Mouse (Mus musculus): ENCODE data around the gene Elovl5. TPM values are rescaled to one million over a fixed set of nuclear protein-coding genes. Genes with fewer than 3 reads are reported as not detected.
A peak's percentile ranks its signal among the peaks of the same experiment; 100 is the strongest.

Elovl5 gene
- polyA plus RNA-seq, 1 experiment from 2014 or later, result 64.3 TPM

GRCm38 (mm10) chr9:77961350-77961749 lies 44.2 kb downstream of the Elovl5 start:
- Histone ChIP-seq H3K4me3 (no peak overlapping the region), H3K4me2 (no peak overlapping the region), H3K27ac (no peak overlapping the region), H3K9me3 (no peaks in the 10 kb centered on the region), H3K9ac (no peak overlapping the region), H3K36me3 (peaks cover 14% of the 10 kb centered on the region; the same call in 1 of the 2 replicates), H3K27me3 (no peaks in the 10 kb centered on the region), H3K4me1 (peaks cover 10% of the 10 kb centered on the region; the same call in 1 of the 2 replicates)
- no peak for ATAC-seq (ENCODE audit: insufficient number of reproducible peaks, low FRiP score, low TSS enrichment, low read depth)
- 79% methylated on average over 6 of the region's 6 CpGs for WGBS

DNA sequence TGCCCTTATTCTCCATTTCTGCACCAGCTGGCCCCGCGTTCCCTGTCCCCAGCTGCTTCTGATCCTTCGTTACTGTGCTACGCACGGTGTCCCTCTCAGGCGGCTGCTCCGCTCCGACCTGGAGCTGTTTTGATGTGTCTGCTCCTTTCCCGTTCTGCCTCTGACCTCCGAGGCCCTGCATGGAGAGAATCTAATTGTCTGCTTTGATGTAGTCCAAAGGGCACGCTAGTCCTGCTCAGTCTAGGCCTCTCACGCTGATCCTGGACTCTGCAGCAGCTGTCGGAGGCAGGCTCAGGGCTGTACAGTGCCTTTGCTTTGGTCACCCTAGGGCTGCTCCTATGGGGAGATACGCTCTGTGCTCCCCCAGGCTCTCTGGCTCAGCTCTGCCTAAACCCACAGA lies 46.9 kb downstream of the Elovl5 start:
- Histone ChIP-seq H3K9me3 (no peaks in the 10 kb centered on the region), H3K4me1 (peaks cover 12% of the 10 kb centered on the region; the same call in 1 of the 2 replicates), H3K4me2 (no peak overlapping the region), H3K27me3 (no peaks in the 10 kb centered on the region), H3K27ac (no peak overlapping the region), H3K4me3 (no peak overlapping the region), H3K9ac (no peak overlapping the region), H3K36me3 (peaks cover 12% of the 10 kb centered on the region; the same call in 1 of the 2 replicates)
- no peak for ATAC-seq (ENCODE audit: insufficient number of reproducible peaks, low FRiP score, low TSS enrichment, low read depth)
- 41% methylated on average over 14 of the region's 14 CpGs for WGBS

DNA sequence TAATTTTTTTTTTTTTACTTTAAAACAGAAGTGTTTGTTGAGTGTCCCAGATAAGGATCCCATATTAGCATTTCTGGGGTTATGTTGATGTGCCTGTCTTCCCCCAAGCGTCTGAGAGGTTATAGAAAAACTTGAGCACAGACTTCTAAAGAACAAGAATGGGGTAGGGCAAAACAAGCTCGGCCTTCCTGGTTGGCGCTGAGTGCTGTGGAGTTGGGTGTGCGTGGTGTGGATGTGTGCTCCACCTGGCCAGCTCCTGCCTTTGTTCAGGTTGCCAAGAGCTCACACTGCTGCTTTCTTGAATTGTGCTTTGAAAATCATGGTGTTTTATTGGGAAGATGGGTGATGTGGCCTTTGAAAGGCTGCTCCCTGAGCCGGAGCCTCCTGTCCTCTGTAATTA lies 48.1 kb downstream of the Elovl5 start:
- Histone ChIP-seq H3K9me3 (no peaks in the 10 kb centered on the region), H3K4me2 (no peak overlapping the region), H3K36me3 (peaks cover 7% of the 10 kb centered on the region; the same call in 1 of the 2 replicates), H3K27ac (peak overlapping the region; percentile 51), H3K9ac (no peak overlapping the region), H3K4me1 (peaks cover 12% of the 10 kb centered on the region; the same call in 1 of the 2 replicates), H3K4me3 (no peak overlapping the region), H3K27me3 (no peaks in the 10 kb centered on the region)
- WGBS, result 81% methylated on average over 5 of the region's 5 CpGs
- no peak for ATAC-seq (ENCODE audit: insufficient number of reproducible peaks, low FRiP score, low TSS enrichment, low read depth)

DNA sequence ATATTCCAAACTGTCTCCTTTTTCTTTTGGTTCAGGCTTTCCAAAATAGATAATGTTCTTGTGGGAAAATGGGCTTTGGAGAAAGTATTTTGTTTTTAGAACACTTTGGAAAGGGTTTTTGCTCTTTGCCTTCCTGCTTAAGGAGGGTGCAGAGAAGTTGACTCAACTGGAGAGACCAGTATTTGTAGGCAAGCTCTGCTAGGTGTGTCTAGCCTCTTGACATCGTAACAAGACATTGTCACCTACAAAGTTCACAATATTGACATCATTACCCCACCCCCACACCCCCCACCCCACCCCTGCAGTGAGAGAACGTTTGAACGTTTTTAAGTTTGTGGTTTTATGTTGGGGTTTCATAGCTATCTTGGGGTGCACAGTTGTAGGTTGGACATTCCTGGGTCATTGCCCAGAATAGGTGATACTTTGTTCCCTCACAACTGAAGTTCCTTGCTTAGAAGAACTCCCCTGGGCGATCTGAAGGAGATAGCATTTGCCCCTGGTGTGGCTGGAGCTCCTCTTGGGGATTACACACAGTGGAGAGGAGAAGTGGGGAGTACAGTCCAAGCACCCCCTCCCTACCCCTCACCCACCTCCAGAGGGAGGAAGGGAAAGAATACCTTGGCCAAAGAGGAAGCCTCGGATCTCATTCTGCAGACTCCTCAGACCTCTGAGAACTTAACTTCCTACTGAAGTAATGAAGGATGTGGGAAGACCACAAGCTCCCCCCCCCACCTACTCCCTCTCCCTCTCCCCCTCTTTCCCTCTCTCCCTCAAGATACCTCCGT lies 48.8 kb downstream of the Elovl5 start:
- Histone ChIP-seq H3K36me3 (peaks cover 5% of the 10 kb centered on the region; the same call in 1 of the 2 replicates), H3K4me1 (peaks cover 14% of the 10 kb centered on the region), H3K4me2 (no peak overlapping the region)

GRCm38 (mm10) chr9:77966861-77967260 lies 49.7 kb downstream of the Elovl5 start:
- Histone ChIP-seq H3K4me1 (peaks cover 20% of the 10 kb centered on the region), H3K4me2 (no peak overlapping the region), H3K27me3 (no peaks in the 10 kb centered on the region), H3K4me3 (no peak overlapping the region), H3K9me3 (no peaks in the 10 kb centered on the region), H3K9ac (no peak overlapping the region), H3K27ac (no peak overlapping the region), H3K36me3 (no peaks in the 10 kb centered on the region; the same call in 1 of the 2 replicates)
- no peak for ATAC-seq (ENCODE audit: insufficient number of reproducible peaks, low FRiP score, low TSS enrichment, low read depth)
- 88% methylated on average over 7 of the region's 7 CpGs for WGBS

More for the DNA sequence above, 48.8 kb downstream of the Elovl5 start:
- H3K27me3 ChIP-seq, result no peaks in the 10 kb centered on the region
- ATAC-seq (ENCODE audit: insufficient number of reproducible peaks, low FRiP score, low TSS enrichment, low read depth), result 0 out of 2 replicates have a peak, but pooled peaks have one; percentile 27
- WGBS, result 72% methylated on average over 6 of the region's 6 CpGs
- no peak overlapping the region for H3K4me3 ChIP-seq
- no peaks in the 10 kb centered on the region for H3K9me3 ChIP-seq
- H3K27ac ChIP-seq, result peak overlapping the region; percentile 51
- no peak overlapping the region for H3K9ac ChIP-seq

- 88% methylated on average over 12 of the region's 12 CpGs for WGBS
Measured at GRCm38 (mm10) chr9:77967584-77968163, 50.5 kb downstream of the Elovl5 start.

DNA sequence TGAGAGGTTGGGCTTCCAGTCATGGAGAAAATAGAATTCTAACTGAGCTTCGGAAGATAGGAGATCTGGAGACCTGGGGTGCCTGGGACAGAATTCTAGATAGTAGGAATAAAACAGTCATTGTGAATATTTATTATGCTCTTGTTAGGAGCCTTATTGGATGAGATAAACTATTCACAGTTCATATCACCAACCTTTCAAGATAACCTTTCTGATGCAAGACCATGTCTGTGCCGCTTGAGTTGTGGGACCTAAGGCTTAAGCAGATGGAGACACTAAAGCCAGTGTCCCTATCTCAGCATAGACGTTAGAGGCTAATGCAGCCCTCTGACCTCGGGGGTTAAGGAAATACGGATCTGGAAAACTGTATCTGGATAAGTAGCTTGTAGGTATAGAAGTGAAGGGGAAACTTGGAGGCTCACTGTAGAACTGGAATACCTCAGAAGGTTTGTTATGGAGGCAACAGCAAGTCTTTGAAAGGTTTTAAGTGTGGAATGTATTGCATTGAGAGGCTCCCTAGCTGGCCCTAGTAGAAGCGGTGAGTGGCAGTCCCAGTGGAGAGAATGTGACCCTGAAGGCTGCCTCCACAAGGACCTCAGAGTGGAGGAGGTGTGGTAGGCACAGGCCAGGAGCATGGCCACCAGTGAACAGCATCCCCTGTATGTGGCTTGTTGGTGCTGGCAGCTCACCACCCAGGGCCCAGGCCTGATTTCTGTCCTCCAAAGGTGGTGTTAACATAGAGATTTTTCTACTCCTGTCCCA lies 52.2 kb downstream of the Elovl5 start:
- 83% methylated on average over 6 of the region's 6 CpGs for WGBS

More at GRCm38 (mm10) chr9:77967584-77968163, 50.5 kb downstream of the Elovl5 start:
- Histone ChIP-seq H3K9ac (no peak overlapping the region), H3K4me2 (no peak overlapping the region), H3K36me3 (no peaks in the 10 kb centered on the region), H3K27ac (no peak overlapping the region), H3K9me3 (no peaks in the 10 kb centered on the region), H3K4me1 (peaks cover 20% of the 10 kb centered on the region), H3K4me3 (no peak overlapping the region), H3K27me3 (no peaks in the 10 kb centered on the region)
- ATAC-seq (ENCODE audit: insufficient number of reproducible peaks, low FRiP score, low TSS enrichment, low read depth), result no peak

GRCm38 (mm10) chr9:77979000-77979399 lies 61.8 kb downstream of the Elovl5 start:
- Histone ChIP-seq H3K4me2 (no peak overlapping the region), H3K4me1 (no peaks in the 10 kb centered on the region), H3K9me3 (no peaks in the 10 kb centered on the region), H3K27me3 (no peaks in the 10 kb centered on the region), H3K36me3 (peaks cover 55% of the 10 kb centered on the region), H3K27ac (no peak overlapping the region), H3K4me3 (no peak overlapping the region), H3K9ac (no peak overlapping the region)
- 84% methylated on average over 7 of the region's 7 CpGs for WGBS
- no peak for ATAC-seq (ENCODE audit: insufficient number of reproducible peaks, low FRiP score, low TSS enrichment, low read depth)

More for the DNA sequence above, 52.2 kb downstream of the Elovl5 start:
- no peak overlapping the region for H3K4me3 ChIP-seq
- ATAC-seq (ENCODE audit: insufficient number of reproducible peaks, low FRiP score, low TSS enrichment, low read depth), result no peak
- no peak overlapping the region for H3K27ac ChIP-seq
- H3K4me2 ChIP-seq, result no peak overlapping the region
- no peaks in the 10 kb centered on the region for H3K9me3 ChIP-seq
- H3K9ac ChIP-seq, result no peak overlapping the region
- no peaks in the 10 kb centered on the region for H3K36me3 ChIP-seq
- no peaks in the 10 kb centered on the region for H3K27me3 ChIP-seq
- peaks cover 13% of the 10 kb centered on the region; the same call in 1 of the 2 replicates for H3K4me1 ChIP-seq

DNA sequence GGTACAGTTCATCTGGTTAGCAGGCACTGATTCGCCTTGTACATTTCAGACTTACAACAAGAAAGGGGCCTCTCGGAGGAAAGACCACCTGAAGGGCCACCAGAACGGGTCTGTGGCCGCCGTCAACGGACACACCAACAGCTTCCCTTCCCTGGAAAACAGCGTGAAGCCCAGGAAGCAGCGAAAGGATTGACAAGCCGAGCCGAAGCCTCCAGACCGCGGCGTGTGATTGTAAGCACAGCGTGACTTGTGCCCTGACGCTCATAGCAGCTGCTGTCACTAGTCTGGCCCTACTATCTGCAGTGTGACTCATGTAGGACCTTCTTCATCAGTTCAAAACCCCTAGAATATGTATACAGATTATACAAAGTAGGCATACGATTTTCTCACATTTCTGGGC lies 65.5 kb downstream of the Elovl5 start:
- Histone ChIP-seq H3K9ac (no peak overlapping the region), H3K4me2 (no peak overlapping the region), H3K36me3 (peaks cover 50% of the 10 kb centered on the region), H3K4me1 (peaks cover 7% of the 10 kb centered on the region), H3K4me3 (no peak overlapping the region), H3K27ac (no peak overlapping the region), H3K9me3 (no peaks in the 10 kb centered on the region), H3K27me3 (no peaks in the 10 kb centered on the region)
- ATAC-seq (ENCODE audit: insufficient number of reproducible peaks, low FRiP score, low TSS enrichment, low read depth), result no peak
- 92% methylated on average over 16 of the region's 16 CpGs for WGBS

DNA sequence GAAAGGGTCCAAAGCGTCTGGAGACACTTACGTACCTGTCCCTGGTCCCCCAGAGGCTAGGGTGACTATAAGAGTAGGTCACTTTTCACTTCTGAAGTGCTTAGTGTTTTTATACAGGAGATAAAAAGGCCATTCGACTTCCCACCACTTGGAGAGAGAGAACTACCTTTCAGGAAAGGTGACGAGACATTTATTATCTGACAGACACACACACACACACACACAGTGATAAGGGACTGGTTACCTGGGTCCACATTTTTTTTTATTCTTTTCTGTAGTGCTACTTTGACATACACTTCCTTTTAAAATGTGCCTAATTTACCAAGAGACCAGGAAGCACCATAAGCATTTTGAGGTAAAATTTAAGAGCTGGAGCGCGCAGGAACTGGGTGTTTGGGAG lies 66.4 kb downstream of the Elovl5 start:
- Histone ChIP-seq H3K27me3 (no peaks in the 10 kb centered on the region), H3K36me3 (peaks cover 48% of the 10 kb centered on the region), H3K9ac (no peak overlapping the region), H3K9me3 (no peaks in the 10 kb centered on the region), H3K4me1 (peaks cover 7% of the 10 kb centered on the region), H3K27ac (no peak overlapping the region), H3K4me3 (no peak overlapping the region), H3K4me2 (no peak overlapping the region)
- 78% methylated on average over 6 of the region's 6 CpGs for whole genome bisulfite sequencing
- ATAC-seq (ENCODE audit: insufficient number of reproducible peaks, low FRiP score, low TSS enrichment, low read depth), result no peak

DNA sequence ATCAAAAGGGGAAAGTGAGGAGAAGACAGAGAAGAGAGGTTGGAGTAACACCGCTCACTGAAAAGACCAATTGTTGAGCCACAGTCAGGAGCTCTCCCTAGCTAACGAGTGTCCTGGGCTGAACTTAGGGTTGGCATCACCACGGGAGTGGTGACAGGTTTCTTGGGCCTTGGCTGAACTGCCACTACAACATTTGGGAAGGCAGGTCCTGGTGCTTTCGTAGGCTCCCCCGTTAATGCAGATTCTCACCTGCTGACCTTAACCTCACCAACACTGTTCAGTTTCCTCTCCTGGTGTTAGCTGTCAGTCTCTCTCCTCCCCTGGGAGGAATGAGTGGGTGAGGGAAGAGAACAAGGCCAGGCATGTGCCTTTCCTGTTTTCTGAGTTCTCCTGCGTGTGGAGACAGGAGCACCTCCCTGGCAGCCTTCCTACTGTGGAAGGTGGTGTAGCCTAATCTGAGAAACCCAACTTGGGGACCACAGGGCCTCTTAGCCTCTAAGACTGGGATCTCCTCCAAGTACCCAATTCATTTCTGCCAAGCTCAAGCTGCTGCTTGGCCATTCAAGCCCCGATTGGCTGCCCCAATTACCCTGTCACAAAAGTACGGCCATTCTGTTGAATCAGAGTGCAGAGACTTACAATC lies 69.1 kb downstream of the Elovl5 start:
- 70% methylated on average over 8 of the region's 8 CpGs for WGBS

More for the DNA sequence above, 69.1 kb downstream of the Elovl5 start:
- Histone ChIP-seq H3K4me1 (peaks cover 10% of the 10 kb centered on the region), H3K4me2 (no peak overlapping the region), H3K9me3 (no peaks in the 10 kb centered on the region), H3K27ac (no peak overlapping the region), H3K27me3 (no peaks in the 10 kb centered on the region), H3K36me3 (peaks cover 28% of the 10 kb centered on the region), H3K4me3 (no peak overlapping the region), H3K9ac (no peak overlapping the region)
- no peak for ATAC-seq (ENCODE audit: insufficient number of reproducible peaks, low FRiP score, low TSS enrichment, low read depth)

Data from limb, embryonic 15.5 days (tissue).